Mouse (Mus musculus) cortical plate, adult 2 months (tissue): ENCODE data around the gene Serpinb9.

Experiments used
- CTCF ChIP-seq: fragments of 200-500 bp; IDR thresholded peaks from 2 replicates; pipeline ENCODE4 v1.5.1; 2011; ENCODE audit warnings: mild to moderate bottlenecking, control low read depth, low read length; ENCODE audit not compliant: insufficient read depth; ENCODE audit errors: extremely low read depth
- POLR2A ChIP-seq: fragments of 200-500 bp; IDR thresholded peaks from 2 replicates; pipeline ENCODE4 v1.6.1; 2011; ENCODE audit warnings: mild to moderate bottlenecking, low read length, control low read depth; ENCODE audit not compliant: insufficient read depth; ENCODE audit errors: extremely low read depth

GRCm38 (mm10) chr13:33006555-33006954, 3.5 kb downstream of the Serpinb9 start:
- TF ChIP-seq CTCF (no peak), POLR2A (no peak)
